Mouse (Mus musculus) brain, embryonic 14.5 days (tissue): ENCODE results near the gene Ehf. TPM values are rescaled to one million over a fixed set of nuclear protein-coding genes. Genes with fewer than 3 reads are reported as not detected.

Source experiments
- DNase-seq: peaks from one replicate; pipeline ENCODE4 v3.0.0-alpha.2; 2011; ENCODE audit warnings: low read depth
- CTCF ChIP-seq: fragments of 200-500 bp; IDR thresholded peaks from 2 replicates; pipeline ENCODE4 v1.5.1; 2012; ENCODE audit warnings: inconsistent platforms, mild to moderate bottlenecking, moderate library complexity, borderline replicate concordance; ENCODE audit not compliant: insufficient read depth, insufficient read length; ENCODE audit errors: extremely low read depth
- POLR2A ChIP-seq: fragments of 200-500 bp; IDR thresholded peaks from 2 replicates; pipeline ENCODE4 v1.6.1; 2012; ENCODE audit warnings: mild to moderate bottlenecking, inconsistent platforms, borderline replicate concordance; ENCODE audit not compliant: poor library complexity, insufficient read depth, insufficient read length, severe bottlenecking; ENCODE audit errors: extremely low read depth
- polyA plus RNA-seq: library from polyadenylated mRNA; depleted of rRNA; stranded (reverse); fragments of >200 nt; gene quantifications from 2 replicates; pipeline ENCODE4 v1.2.3, GENCODE M21; 2012

The Ehf gene
- polyA plus RNA-seq, 1 experiment, result 0.10 TPM

DNA sequence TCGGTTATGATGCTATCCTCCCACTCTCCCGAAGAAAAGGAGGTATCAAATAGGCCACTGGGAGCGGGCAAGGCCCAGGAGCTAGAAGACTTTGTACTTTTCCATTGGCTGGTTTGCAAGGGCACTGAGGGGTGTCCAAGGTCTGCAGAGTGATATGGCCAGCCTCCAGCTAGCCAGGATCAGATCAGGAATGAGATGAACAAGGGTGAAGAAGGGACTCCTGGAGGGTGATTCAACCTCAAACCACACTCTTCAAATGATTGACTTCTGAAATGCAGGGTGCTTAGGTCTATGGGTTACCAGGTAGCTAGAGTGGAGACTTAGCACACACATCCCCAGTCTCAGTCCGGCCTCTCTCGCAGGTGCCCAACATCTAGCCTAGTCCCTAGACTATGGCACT is 9.3 kb downstream of the Ehf start:
- DNase-seq, result no peak
- TF ChIP-seq CTCF, result no peak
- TF ChIP-seq POLR2A, result no peak

DNA sequence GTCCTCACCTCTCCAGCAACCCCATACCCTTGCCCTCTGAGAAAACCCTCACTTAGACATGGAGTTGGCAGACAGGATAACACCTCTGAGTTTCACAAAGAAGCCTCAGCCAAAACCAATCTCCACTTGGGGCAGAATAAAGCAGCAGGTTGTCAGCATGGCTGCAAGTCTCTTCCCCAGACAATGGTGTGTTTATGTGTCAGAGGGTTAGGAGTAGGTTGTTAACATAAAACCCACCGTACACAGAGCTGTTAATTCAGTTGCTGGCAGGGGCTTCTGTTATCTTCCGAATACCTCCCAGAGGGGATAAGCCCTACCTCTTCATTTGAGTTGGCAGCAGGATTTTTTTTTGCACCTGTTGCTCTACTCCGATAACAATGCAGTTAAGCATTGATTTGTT is 9.9 kb downstream of the Ehf start:
- DNase-seq, result peak; percentile 27
- TF ChIP-seq CTCF, result no peak
- TF ChIP-seq POLR2A, result no peak

DNA sequence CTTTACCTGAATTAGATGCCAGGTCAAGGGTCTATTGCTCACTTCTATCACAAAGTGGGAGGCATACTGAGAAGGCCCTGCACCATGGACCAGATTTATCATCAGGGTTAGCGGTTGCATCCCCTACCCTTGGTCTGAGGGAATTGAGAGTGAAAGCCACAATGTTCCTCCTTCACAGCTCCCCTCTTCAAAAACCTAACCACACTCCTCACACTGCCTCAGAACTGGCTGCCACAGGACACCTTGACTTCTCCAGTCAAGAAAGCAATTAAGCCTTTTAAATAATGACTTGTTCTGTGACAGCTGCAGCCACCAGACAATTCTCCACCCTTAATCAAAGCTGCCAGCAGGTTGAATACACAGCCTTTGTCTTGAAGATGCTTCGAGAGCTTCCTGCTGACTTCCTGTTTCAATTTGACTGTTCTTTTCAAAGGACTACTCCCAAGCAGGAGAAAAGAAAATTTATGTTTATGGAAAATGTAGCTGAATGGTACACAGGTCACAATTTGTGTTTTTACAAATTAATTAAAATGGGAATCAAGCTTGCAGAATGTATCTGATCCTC is 12.3 kb downstream of the Ehf start:
- TF ChIP-seq POLR2A (no peak), CTCF (no peak)
- DNase-seq, result no peak

GRCm38 (mm10) chr2:103290167-103290566 is 12.9 kb downstream of the Ehf start:
- no peak for DNase-seq

DNA sequence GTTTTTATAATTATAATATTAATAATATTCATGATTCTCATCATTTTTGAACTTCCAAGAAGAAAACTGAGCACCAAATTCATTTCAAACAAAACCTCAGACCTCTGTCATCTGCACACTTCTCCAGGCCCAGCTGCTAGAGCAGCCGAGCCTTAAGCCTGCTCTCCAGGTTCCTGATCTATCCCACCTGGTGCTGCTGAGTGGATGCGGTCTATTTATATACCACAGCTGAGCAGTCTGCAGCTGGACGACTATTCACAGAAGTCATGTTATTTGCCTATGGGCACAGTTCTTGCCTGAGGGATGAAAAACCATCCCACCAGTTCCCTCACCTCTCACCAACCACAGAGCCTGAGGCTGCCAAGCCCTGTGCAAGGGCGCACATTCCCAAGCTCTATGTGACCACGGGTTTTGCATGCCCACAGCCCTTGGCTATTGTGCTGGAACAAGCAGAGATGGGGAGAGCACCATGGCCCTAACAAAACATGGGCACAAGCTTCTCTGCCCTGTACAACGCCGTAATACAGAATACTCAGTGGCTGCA is 13.6 kb downstream of the Ehf start:
- TF ChIP-seq CTCF (no peak), POLR2A (no peak)

More at GRCm38 (mm10) chr2:103290167-103290566, 12.9 kb downstream of the Ehf start:
- no peak for TF ChIP-seq CTCF
- TF ChIP-seq POLR2A, result no peak

GRCm38 (mm10) chr2:103287716-103288115 is 15.4 kb downstream of the Ehf start:
- DNase-seq, result no peak
- no peak for TF ChIP-seq POLR2A
- no peak for TF ChIP-seq CTCF

More for the DNA sequence above, 13.6 kb downstream of the Ehf start:
- DNase-seq, result no peak

DNA sequence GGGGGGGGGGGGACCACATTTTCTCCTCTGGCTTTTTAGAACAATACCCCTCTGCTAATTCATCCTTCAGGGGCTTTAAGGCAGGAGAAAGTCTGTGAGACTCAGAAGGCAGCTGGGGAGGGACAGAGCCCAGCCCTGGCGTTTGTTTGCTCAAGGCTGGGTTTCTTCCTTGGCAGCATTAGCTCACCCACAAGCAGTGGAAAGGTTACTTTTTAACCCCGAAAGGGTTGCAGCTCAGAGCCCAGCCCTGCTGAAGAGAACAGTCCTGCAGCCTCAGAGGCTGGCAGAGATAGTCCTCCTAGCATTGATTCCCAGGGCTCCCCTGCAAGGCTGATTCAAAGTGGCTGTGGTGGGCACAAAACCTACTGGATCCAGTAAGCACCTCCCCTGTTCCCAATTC is 17.5 kb downstream of the Ehf start:
- TF ChIP-seq POLR2A (no peak), CTCF (no peak)

GRCm38 (mm10) chr2:103283730-103284129 is 19.3 kb downstream of the Ehf start:
- TF ChIP-seq POLR2A (no peak), CTCF (no peak)
- DNase-seq, result peak; percentile 63

More for the DNA sequence above, 17.5 kb downstream of the Ehf start:
- no peak for DNase-seq

DNA sequence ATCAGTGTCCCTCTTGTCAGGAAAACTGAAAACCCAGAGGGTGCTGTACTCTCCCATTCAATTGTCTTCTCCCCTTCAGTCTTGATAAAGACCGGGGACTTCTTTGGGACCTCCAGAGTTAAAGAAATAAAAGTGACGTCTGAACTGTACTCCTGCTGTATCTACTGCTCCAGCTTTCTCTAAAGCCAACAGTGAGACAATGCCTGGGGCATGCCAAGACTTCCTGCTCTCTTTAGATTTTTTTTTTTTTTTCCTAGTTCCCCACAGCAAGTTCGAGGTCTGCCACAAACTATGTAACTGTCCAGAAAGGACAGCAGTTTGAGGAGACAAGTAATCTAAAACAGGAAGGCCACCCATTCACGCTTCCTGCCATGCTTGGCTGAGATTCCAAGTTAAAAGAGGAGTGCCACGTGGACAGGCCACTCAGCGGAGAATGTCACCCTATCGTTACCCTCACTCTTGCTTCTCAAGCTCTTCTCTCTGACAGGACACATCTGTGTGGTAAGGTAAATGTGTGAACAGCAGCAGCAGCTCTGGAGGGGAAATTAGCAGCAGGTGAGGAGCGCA is 20.8 kb downstream of the Ehf start:
- no peak for DNase-seq
- TF ChIP-seq CTCF (no peak), POLR2A (no peak)

GRCm38 (mm10) chr2:103279927-103280326 is 23.2 kb downstream of the Ehf start:
- TF ChIP-seq POLR2A, result no peak
- no peak for TF ChIP-seq CTCF
- no peak for DNase-seq

GRCm38 (mm10) chr2:103278476-103278875 is 24.6 kb downstream of the Ehf start:
- TF ChIP-seq POLR2A, result no peak
- no peak for TF ChIP-seq CTCF
- DNase-seq, result no peak

GRCm38 (mm10) chr2:103277794-103278193 is 25.3 kb downstream of the Ehf start:
- TF ChIP-seq POLR2A (no peak), CTCF (no peak)
- DNase-seq, result no peak
